Mouse (Mus musculus) gastrocnemius, postnatal 36 days (tissue): ENCODE measurements around the gene Mdc1. TPM values are rescaled to one million over a fixed set of nuclear protein-coding genes. Genes with fewer than 3 reads are reported as not detected.
"Not testable (repeated sequence)": the region's sequence is repeated elsewhere in the genome, so short reads cannot be mapped to it uniquely, and the experiment has no call there.

Experiments
- DNase-seq, 2 experiments: peaks; one replicate each; pipeline ENCODE4 v3.0.0; 2022
- intact Hi-C: fragments of 180-260 bp; cut with DNase I; formaldehyde crosslinking; loops from one replicate; pipeline ENCODE4 v1.15.1; 2025
- total RNA-seq, 2 experiments: library from RNA; stranded (reverse); gene quantifications; 2 replicates each; pipeline ENCODE4 v1.2.3; 2021

Gene Mdc1
- total RNA-seq, 2 experiments from 2014 or later, result 2.9 to 3.5 TPM

DNA sequence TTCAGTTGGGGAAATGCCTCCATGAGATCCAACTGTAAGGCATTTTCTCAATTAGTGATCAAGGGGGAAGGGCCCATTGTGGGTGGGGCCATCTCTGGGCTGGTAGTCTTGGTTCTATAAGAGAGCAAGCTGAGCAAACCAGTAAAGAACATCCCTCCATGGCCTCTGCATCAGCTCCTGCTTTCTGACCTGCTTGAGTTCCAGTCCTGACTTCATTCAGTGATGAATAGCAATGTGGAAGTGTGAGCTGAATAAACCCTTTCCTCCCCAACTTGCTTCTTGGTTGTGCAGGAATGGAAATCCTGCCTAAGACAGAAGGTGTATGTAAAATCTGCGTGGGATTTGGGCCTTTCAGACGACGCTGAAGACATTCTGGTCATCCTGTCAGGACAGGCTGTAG, 2.3 kb upstream of the Mdc1 start:
- intact Hi-C loops, DNase-seq: not testable (repeated sequence)

DNA sequence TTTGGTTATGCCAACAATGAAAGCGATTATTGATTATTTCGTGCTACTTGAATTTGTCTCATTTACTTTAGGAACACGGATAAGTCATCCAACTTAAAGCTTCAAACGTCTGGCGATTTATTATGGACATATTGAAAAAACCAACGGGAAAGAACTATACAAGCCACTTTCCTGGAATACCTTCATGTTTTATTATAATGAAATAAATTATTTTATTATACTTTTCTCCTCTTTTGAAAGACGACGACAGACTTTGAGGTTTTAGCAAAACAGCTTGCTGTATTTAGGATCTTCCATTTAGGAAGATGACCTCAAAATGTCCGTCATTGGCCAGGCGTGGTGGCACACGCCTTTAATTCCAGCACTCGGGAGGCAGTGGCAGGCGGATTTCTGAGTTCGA, 754 bp upstream of the Mdc1 start:
- DNase-seq, result no peak
- intact Hi-C loops, result no loop called here

DNA sequence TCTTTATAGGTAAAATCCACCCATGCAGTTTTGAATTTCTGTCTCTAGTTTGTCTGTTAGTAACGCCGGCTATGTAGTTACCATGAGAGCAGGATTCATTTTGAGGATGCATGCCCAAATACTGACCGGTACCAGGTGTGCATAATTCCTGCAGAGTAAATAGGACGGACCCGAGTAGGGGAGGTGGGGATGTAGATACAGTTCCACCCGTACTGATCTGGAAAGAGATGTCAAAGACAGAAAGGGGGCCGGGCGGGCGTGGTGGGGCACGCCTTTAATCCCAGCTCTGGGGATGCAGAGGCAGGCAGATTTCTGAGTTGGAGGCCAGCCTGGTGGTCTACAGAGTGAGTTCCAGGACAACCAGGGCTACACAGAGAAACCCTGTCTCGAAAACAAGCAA, 691 bp downstream of the Mdc1 start:
- intact Hi-C loops, result no loop called here
- DNase-seq, result no peak

DNA sequence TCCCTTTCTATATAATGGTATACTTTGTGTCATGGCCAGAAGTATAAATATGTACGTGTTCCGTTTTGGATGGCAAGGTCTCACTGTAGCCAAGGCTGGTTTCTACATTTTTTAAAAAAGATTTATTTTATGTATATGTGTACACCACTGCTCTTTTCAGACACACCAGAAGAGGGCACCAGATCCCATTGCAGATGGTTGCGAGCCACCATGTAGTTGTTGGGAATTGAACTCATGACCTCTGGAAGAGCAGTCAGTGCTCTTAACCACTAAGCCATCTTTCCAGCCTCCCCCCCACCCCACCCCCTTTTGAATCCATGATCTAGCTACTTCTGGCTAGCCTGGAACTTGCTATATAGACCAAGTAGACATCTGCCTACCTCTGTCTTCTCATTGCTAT, 2.2 kb downstream of the Mdc1 start:
- intact Hi-C loops, result no loop called here
- no peak for DNase-seq

DNA sequence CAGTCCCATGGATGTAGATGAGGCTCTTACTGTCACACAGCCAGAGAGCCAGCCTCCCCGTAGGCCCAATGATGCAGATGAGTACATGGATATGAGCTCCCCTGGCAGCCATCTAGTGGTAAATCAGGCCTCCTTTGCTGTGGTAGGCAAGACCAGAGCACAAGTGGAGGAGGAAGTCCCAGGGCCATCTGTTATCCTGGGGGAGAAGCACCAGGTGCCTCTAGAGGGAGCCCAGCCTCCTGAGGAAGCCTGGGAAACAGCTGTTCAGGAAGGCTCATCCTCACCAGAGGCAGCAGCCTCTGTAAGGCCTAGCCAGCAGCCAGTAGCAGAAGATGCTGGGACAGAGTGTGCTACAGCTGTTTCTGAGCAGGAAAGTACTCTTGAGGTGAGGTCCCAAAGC, 6.8 kb downstream of the Mdc1 start:
- no peak for DNase-seq
- intact Hi-C loops, result no loop called here

DNA sequence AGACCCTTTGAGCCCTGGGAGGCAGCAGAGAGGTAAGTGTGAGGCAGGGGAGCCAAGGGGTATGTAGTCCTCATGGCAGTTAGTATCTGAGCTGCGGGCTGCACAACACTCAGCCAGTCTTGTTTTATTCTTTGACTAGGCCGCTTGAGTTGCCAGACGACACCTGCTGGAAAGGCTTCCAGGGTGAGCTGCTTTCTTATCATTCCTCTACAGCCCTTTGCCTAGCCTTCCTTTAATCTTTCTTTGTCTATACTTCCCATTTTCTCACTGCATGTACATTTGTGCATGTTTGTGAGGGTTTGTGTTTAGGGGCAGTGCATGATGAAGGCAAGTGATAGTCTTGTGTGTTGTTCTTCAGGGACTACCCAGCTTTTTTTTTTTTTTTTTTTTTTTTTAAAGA, 9.7 kb downstream of the Mdc1 start:
- DNase-seq, result no peak
- intact Hi-C loops, result no loop called here

DNA sequence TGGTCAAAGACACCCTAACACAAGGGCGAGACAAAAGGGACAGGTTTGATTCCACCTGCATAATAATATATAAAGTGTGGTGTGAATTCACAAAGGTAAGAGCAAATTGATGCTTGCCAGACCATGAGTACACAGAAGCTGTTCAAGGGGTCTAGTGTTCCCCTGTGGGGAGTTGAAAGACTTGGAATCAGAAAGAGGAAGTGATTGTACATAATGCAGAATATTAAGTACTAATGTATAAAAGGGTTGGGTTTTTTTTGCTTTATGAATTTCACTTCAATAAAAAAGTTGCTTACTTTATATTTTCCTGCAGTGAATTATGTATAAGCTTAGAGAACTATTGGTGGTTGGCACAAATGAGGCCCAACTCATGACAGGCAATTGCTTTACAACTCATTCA, 18.1 kb downstream of the Mdc1 start:
- intact Hi-C loops, result no loop called here
- no peak for DNase-seq

DNA sequence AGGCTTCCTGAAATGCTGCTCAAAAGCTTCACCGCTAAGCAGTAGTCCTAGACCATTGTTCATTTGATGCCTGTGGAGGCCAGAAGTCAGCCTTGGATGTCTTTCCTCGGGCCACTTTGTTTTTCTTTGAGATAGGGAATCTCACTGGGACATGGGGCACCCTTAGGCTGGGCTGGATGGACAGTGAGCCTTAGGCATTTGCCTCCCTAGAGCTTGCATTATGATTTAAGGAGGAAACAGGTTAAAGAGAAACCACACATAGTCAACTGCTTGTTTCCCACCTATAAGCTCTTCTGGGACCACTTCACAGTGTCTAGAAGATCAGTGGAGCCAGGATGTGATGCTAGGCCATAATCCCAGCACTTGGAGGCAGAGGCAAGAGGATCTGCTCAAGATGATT, 18.5 kb downstream of the Mdc1 start:
- intact Hi-C loops, result no loop called here
- no peak for DNase-seq

DNA sequence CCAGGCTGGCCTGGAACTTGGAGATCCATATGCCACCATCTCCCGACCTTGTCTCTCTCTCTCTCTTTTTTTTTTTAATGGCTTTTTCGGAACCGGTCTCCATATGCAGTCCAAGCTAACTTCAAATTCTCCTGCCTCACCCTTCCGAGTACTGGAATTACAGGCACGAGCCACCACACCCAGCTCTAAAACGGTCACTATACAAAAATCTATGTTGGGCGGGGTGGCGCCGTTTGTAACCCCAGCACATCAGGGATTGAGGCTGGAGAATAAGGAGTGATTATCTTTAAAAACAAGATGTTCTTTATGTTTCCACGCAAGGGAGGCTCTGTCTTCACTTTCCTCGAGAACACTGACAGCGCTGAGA, 19.5 kb downstream of the Mdc1 start:
- DNase-seq, result no peak
- intact Hi-C loops, result no loop called here

DNA sequence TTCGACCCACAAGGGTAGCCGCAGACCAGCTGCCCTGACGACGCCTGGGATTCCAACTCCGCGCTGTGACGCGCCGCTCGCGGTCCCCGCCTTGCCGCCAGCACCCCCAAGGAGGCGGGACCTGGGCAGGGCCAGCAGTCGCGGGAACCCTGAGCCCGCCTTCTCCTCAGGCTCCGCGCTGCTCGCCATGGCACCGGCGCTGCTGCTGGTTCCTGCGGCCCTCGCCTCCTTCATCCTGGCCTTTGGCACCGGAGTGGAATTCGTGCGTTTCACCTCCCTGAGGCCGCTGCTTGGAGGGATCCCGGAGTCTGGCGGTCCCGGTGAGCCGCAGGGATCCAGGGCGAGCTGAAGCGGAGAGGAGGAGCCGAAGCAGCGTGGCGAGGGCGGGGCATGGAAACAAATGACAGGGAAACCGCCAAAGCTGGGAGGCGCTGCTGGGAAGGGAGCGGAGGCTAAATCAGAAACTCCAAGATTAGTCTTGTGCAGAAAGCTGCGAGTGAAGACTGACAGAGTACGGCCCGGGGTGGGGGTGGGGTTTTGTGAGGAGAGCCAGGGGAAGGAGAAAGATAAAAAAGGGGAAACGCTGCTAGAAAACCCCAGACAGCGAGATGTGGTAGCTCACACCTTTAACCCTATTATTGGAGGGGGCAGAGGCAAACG, 20.0 kb downstream of the Mdc1 start, which contains the start of gene Nrm:
Nrm (plus strand) TSS at position 121 of the 660 bp plus-strand sequence.
- intact Hi-C loops, result no loop called here
- DNase-seq, result peak; percentile 87 to 89

DNA sequence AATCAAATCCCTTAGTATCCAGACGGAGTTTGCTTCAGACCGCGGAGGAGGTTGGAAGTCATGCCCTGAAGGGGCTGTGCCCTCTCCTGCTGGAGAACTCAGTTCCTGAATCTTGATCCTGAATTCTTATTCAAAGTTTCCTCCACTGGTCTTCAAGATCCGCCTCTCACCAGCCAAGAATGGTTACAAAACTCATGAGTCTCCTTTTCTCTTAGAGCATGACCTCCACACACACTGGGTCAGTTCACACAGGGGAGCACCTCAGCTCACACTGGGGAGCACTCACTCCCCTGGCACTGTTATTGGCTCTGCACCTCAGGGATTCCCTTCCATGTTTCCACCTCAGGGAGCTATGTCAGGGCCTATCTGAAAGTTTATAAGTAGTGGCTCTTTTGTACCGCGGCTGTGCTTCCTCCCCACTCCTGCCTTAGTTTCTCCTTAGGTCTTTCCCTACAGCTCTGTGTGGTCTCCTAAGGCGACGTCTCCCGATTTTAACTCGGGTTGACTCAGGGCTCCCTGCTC, 23.6 kb downstream of the Mdc1 start:
- intact Hi-C loops, result no loop called here
- DNase-seq, result no peak

DNA sequence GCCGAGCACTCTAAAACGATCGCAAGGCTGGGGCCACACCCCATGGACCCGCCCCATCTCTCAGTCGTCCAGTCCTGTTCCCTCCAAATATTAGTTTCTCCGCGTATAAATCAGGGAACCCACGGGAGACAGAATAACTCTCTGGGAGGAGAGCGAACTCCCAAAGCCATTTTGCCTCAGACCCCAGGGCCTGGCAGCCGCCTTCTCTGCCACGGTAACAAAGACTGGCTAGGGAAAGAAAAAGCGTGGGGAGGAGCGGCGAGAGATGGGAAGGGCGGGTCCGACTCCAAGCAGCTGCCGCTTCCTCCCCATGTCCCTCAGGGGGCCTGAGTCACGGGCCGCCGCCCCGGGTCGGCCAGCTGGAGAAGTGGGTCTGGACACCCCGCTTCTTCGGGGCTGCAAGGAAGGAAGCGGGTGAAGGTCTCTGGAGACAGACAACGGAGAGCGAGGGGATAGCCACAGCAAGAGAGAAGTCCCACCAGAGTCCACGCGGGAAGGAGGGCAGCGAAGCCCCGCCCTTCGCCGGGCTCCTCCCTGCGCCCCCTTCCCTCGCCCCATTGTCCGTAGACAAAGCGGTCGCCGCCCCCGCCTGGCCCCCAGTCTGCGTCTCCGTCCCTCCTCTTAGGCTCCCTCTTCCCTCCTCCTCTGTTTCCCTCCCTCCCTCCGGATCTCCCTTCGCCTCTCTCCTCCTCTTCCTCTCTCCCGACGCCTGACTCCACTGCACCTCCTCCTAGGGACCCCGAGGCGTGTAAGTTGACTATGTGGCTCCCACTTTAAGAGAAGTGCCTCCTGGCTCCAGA, 24.4 kb downstream of the Mdc1 start, which contains the start of gene Ppp1r18:
Ppp1r18 (plus strand) TSS at position 113 of the 800 bp plus-strand sequence.
- intact Hi-C loops, result no loop called here
- DNase-seq, result peak; percentile 75 to 76

DNA sequence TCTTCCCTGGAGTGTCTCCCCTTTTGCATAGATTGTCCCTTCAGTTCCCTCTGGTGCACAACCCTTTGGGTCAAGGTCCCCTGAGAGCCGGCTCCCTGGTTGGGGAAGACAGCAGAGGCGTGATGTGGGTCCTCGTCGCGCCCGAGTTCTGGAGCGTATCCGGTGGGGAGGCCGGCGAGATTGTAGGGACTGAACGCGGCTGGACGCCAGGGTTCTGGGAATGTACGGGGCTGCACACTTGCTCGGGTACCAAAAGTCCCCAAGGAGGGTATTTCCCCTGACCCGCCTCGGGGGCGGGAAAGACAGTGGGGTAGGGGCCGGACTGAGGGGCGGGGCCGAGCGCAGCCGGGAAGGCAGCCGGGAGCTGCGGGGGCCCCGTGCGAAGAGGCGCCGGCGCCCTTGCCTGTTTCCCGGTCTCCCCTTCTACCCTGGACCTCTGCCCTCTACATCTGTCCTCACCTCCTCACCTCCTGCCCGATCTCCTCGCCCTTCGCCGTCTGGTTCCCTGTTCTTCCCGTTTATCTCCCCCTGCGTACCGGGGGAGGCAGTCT, 25.0 kb downstream of the Mdc1 start:
- DNase-seq, result peak; percentile 69 to 70
- intact Hi-C loops, result no loop called here

DNA sequence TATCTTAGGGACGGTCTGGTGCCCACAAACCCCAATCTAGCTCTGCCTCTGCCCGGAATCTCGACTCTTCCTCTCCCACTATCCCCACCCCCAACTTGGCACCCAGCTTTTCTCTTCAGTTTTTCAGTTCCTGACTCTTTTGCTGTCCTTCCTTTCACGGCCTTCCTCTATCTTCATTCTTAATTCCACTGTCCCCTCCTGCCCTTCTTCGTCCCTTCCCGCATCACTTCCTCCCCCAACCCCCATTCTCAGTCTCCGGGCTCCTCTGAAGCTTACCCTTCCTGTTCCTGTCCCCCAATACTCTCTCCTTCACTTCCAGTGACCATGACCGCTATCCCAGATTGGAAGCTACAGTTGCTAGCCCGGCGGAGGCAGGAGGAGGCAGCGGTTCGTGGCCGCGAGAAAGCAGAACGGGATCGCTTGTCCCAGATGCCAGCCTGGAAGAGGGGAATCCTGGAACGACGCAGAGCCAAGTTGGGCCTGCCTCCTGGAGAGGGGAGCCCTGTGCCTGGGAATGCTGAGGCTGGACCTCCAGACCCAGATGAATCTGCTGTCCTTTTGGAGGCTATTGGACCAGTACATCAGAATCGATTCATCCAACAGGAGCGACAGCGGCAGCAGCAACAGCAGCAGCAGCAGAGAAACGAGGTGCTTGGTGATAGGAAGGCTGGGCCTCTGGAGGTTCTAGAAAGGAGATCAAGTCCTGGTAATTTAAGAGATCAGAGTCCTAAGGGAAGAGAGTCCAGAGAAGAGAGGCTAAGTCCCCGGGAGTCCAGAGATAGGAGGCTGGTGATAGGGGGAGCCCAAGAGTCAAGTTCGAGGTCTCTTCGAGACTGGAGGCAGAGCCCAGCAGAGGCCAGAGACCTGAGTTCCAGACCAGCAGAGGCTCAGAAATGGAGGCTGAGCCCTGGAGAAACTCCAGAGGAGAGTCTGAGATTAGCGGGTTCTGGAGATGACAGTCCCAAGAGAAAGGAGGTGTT, 25.9 kb downstream of the Mdc1 start:
- intact Hi-C loops, result no loop called here
- peak in 1 of 2 experiments; percentile 45 for DNase-seq

DNA sequence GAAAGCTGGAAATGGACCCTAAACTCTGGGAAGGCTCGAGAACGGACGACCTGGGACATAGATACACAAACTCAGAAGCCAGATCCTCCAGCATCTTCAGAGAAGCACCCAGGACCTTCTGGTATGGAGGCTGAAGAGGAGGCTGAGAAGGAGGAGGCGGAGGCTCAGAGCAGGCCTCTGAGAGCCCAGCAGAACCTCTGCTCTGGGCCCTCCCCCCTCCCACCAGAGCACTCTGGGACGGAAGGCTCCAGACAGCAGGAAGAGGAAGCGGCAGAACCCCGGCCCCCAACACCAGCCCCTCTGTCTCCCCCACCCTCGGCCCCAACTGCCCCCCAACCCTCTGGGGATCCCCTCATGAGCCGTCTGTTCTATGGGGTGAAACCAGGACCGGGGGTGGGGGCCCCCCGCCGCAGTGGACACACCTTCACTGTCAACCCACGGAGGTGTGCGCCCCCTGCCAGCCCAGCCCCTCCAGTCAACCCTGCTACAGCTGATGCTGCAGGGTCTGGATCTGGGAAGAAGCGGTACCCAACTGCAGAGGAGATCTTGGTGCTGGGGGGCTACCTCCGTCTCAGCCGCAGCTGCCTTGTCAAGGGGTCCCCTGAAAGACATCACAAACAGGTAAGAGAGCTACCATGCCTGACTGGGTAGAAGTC, 27.0 kb downstream of the Mdc1 start:
- intact Hi-C loops, result no loop called here
- no peak for DNase-seq

DNA sequence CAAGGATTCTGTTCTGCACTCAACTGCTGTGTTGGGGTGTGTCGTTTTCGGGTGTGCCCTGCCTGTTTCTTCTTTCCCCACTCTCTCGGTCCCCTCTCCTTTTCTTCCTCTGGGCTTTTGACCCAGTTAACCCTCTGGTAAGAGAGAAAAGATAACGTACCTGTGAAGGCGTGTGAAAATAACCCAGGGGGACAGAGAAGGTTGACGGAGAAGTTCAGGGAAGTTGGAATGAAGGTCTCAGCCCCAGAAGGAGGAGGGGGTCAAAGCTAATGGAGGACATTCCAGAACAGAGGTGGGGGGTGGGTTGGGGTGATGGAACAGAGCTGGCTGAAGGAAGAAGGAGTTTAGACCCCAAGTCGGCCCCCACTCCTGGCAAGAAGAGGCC, 27.6 kb downstream of the Mdc1 start:
- DNase-seq, result no peak
- intact Hi-C loops, result no loop called here

DNA sequence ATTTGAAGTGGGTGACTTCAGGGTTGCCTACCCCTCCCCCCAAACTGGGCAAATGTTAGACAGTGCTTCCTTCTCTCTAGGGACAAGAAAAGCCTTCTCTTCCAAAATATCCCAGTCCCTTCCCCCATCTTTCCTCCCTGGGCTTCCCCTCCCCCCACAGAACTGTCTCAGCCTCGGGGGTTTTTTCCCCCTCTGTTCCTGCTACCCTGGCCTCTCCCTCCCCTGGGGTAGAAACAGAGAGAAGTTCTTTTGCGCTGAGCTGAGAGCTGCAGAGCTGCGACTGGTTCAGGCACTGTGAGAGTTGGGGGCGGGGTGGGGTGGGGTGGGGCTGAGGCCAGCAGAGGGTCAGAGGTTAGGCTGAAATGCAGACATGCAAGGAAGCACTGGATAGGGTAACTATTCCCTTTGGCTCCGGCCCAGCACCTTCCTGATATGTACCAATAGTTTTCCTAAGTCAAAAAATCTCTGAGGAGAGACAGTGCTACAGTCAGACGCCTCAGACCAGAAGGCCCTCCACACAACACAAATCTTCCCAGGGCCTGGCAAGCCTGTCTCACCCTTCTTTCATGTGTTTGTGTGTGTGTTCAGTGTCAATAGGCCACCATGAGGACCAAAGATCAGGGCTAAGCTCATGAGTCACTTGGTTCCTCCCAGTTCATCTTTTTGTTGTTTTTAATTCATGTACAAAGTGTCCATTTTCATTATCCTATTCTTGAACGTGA, 28.2 kb downstream of the Mdc1 start:
- intact Hi-C loops, result no loop called here
- DNase-seq, result peak in 1 of 2 experiments; percentile 21

DNA sequence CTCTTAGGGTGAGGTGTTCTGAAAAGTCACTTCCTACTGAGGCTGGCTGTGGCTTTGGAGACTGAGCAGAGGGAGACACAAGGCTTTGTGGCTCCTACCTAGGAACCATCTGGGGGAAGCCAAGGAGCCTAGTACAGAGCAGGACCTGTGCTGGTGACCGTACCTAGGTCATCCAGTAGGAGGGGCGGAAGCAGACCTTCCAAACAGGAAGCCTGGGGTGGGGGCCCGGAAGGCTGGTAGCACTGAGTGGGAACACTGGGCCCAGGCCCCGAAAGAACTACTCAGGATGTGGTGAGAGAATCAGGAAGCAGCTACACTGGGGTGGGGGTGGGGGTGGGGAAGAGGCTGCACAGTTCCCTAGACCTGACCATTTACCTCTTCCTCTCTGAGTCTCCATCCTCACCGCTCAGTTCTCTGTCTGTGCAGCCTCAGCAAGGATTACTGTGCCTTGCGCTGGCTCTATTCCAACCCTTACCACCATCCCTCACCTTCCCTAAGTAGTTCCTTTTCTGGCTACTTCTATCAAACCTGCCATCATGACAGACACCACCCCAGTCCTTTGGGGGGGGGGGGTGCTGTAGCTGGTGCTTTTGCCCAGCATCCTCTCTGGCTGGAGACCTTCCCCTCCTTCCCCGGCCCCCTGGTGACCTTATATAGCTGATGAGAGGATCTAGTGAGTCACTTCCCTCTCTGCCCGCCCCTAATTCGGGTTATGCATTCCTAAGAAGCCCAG, 29.0 kb downstream of the Mdc1 start:
- intact Hi-C loops, result no loop called here
- DNase-seq, result peak; percentile 44 to 55
